Mouse (Mus musculus) embryonic facial prominence, embryonic 14.5 days (tissue): ENCODE measurements around the gene Gtf3c1. TPM values are rescaled to one million over a fixed set of nuclear protein-coding genes. Genes with fewer than 3 reads are reported as not detected.

Experiments
- ATAC-seq: fragments of 200-750 bp; cut with Nextera tagmentation; 2 replicates; pipeline ENCODE4 v1.8.0; 2017; ENCODE audit warnings: low read depth, moderate number of reproducible peaks, moderate TSS enrichment
- DNase-seq: peaks from one replicate; pipeline ENCODE4 v3.0.0-alpha.2; 2015; ENCODE audit warnings: low spot score
- H3K27ac ChIP-seq: fragments of 300-500 bp; sonication (generic); replicated peaks from 2 replicates; pipeline ENCODE4 v1.5.1; 2014; ENCODE audit warnings: low read depth, mild to moderate bottlenecking, low read length, moderate library complexity
- H3K27me3 ChIP-seq: fragments of 300-500 bp; sonication (generic); replicated peaks from 2 replicates; pipeline ENCODE4 v1.6.1; 2014; ENCODE audit warnings: low read length; ENCODE audit not compliant: control insufficient read depth, insufficient read depth
- H3K36me3 ChIP-seq: fragments of 300-500 bp; sonication (generic); 2 replicates; pipeline ENCODE4 v1.6.1; 2014; ENCODE audit warnings: low read length, mixed read lengths; ENCODE audit not compliant: control insufficient read depth, insufficient read depth
- H3K4me1 ChIP-seq: fragments of 300-500 bp; sonication (generic); 2 replicates; pipeline ENCODE4 v1.6.1; 2014; ENCODE audit warnings: antibody characterized with exemption, low read length; ENCODE audit not compliant: control insufficient read depth, insufficient read depth
- H3K4me2 ChIP-seq: fragments of 300-500 bp; sonication (generic); 2 replicates; pipeline ENCODE4 v1.6.1; 2014; ENCODE audit warnings: low read depth, mild to moderate bottlenecking, low read length, moderate library complexity, mixed read lengths
- H3K4me3 ChIP-seq: fragments of 300-500 bp; sonication (generic); 2 replicates; pipeline ENCODE4 v1.5.1; 2014; ENCODE audit warnings: low read depth, mild to moderate bottlenecking, low read length
- H3K9ac ChIP-seq: fragments of 300-500 bp; sonication (generic); 2 replicates; pipeline ENCODE4 v1.6.1; 2014; ENCODE audit warnings: low read depth, mild to moderate bottlenecking, low read length, moderate library complexity, mixed read lengths
- H3K9me3 ChIP-seq: fragments of 300-500 bp; sonication (generic); 2 replicates; pipeline ENCODE4 v1.6.1; 2016; ENCODE audit warnings: low read length; ENCODE audit not compliant: control insufficient read depth
- WGBS: fragments of 180-500 bp; shearing (Covaris S2); extraction: QIAGEN DNeasy Blood & Tissue Kit; methylation state at CpG from one replicate; pipeline ENCODE4 v1.1.7; 2014; 5-methylcytosine and 5-hydroxymethylcytosine counted together
- polyA plus RNA-seq: library from polyadenylated mRNA; unstranded; fragments of >200 nt; fragmentation: Nextera tagmentation; extraction: Ambion mirVana; gene quantifications from 2 replicates; pipeline ENCODE4 v1.2.1, GENCODE M21; 2014

The Gtf3c1 gene
- 26.0 and 29.8 TPM in 2 replicates for polyA plus RNA-seq

- DNase-seq (peak; percentile 99), ATAC-seq (peak; percentile 98)
- peaks cover 23% of the 10 kb centered on the region for H3K4me1 ChIP-seq
- H3K4me2 ChIP-seq: peak within 1 kb of the TSS; percentile 82
- H3K36me3 ChIP-seq: peaks cover 19% of the 10 kb centered on the region
- peak within 1 kb of the TSS; percentile 88 for H3K27ac ChIP-seq
- peak within 1 kb of the TSS; percentile 76 for H3K4me3 ChIP-seq
- H3K9ac ChIP-seq: peak within 1 kb of the TSS; percentile 85
- no peaks in the 10 kb centered on the region for H3K27me3 ChIP-seq
- H3K9me3 ChIP-seq: no peaks in the 10 kb centered on the region
- WGBS: 0% methylated on average over 25 of the region's 45 CpGs
Observed at GRCm38 (mm10) chr7:125707593-125708022, at the start of gene Gtf3c1, which contains the start of gene D430042O09Rik. Gene Gtf3c1, minus strand, starts transcription at chr7:125707780. Gene D430042O09Rik, plus strand, starts transcription at chr7:125707888.

DNA sequence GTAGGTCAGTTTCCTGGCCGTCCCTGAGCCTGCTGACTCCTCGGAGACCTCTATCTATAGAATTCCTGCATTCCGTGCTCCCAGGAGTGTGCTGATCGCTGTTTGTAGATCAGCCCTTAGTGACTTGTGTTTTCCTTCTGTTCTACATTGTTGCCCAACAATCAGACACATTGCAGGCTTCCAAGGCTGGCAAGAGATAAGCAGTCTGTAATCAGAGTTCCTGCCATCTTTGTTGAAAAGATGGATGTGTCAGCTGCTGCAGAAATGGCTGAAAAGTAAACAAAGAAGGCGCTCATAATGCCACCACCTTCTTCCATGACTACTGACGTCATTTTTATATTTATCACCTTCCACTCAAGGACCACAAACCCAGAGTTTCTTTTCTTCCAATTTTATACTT is 49.2 kb upstream of the Gtf3c1 start:
- no peak overlapping the region for H3K4me2 ChIP-seq
- H3K9me3 ChIP-seq: no peaks in the 10 kb centered on the region
- no peaks in the 10 kb centered on the region for H3K4me1 ChIP-seq
- DNase-seq: no peak
- H3K27ac ChIP-seq: no peak overlapping the region
- 75% methylated on average over 6 of the region's 6 CpGs for WGBS
- no peak for ATAC-seq
- H3K27me3 ChIP-seq: no peaks in the 10 kb centered on the region
- H3K36me3 ChIP-seq: 0 out of 2 replicates have a peak, but pooled peaks cover 18% of the 10 kb centered on the region
- H3K9ac ChIP-seq: no peak overlapping the region
- no peak overlapping the region for H3K4me3 ChIP-seq

GRCm38 (mm10) chr7:125753326-125753715 is 45.7 kb upstream of the Gtf3c1 start:
- no peaks in the 10 kb centered on the region for H3K9me3 ChIP-seq
- WGBS: 86% methylated on average over 3 of the region's 3 CpGs
- no peak overlapping the region for H3K27ac ChIP-seq
- no peak overlapping the region for H3K4me2 ChIP-seq
- no peak for DNase-seq
- H3K4me1 ChIP-seq: no peaks in the 10 kb centered on the region
- H3K27me3 ChIP-seq: no peaks in the 10 kb centered on the region
- ATAC-seq: no peak
- H3K36me3 ChIP-seq: 0 out of 2 replicates have a peak, but pooled peaks cover 7% of the 10 kb centered on the region
- H3K4me3 ChIP-seq: no peak overlapping the region
- H3K9ac ChIP-seq: no peak overlapping the region

GRCm38 (mm10) chr7:125752699-125753325 is 45.2 kb upstream of the Gtf3c1 start:
- ATAC-seq (no peak), DNase-seq (no peak)
- H3K9me3 ChIP-seq: no peaks in the 10 kb centered on the region
- no peak overlapping the region for H3K4me2 ChIP-seq
- H3K4me3 ChIP-seq: no peak overlapping the region
- H3K27me3 ChIP-seq: no peaks in the 10 kb centered on the region
- no peaks in the 10 kb centered on the region for H3K4me1 ChIP-seq
- WGBS: 74% methylated on average over 7 of the region's 7 CpGs
- H3K9ac ChIP-seq: no peak overlapping the region
- H3K27ac ChIP-seq: no peak overlapping the region
- H3K36me3 ChIP-seq: 0 out of 2 replicates have a peak, but pooled peaks cover 7% of the 10 kb centered on the region

GRCm38 (mm10) chr7:125748186-125748585 is 40.6 kb upstream of the Gtf3c1 start:
- H3K9me3 ChIP-seq: no peaks in the 10 kb centered on the region
- ATAC-seq (no peak), DNase-seq (peak; percentile 29)
- 54% methylated on average over 3 of the region's 3 CpGs for WGBS
- H3K9ac ChIP-seq: no peak overlapping the region
- no peaks in the 10 kb centered on the region for H3K4me1 ChIP-seq
- no peaks in the 10 kb centered on the region for H3K27me3 ChIP-seq
- H3K27ac ChIP-seq: no peak overlapping the region
- no peak overlapping the region for H3K4me3 ChIP-seq
- no peak overlapping the region for H3K4me2 ChIP-seq
- H3K36me3 ChIP-seq: 0 out of 2 replicates have a peak, but pooled peaks cover 1% of the 10 kb centered on the region

GRCm38 (mm10) chr7:125747316-125747690 is 39.7 kb upstream of the Gtf3c1 start:
- no peak for DNase-seq
- H3K4me3 ChIP-seq: no peak overlapping the region
- WGBS: 64% methylated on average over 7 of the region's 7 CpGs
- no peak overlapping the region for H3K27ac ChIP-seq
- no peaks in the 10 kb centered on the region for H3K27me3 ChIP-seq
- H3K9ac ChIP-seq: no peak overlapping the region
- no peak overlapping the region for H3K4me2 ChIP-seq
- ATAC-seq: no peak
- no peaks in the 10 kb centered on the region for H3K36me3 ChIP-seq
- no peaks in the 10 kb centered on the region for H3K4me1 ChIP-seq
- no peaks in the 10 kb centered on the region for H3K9me3 ChIP-seq

DNA sequence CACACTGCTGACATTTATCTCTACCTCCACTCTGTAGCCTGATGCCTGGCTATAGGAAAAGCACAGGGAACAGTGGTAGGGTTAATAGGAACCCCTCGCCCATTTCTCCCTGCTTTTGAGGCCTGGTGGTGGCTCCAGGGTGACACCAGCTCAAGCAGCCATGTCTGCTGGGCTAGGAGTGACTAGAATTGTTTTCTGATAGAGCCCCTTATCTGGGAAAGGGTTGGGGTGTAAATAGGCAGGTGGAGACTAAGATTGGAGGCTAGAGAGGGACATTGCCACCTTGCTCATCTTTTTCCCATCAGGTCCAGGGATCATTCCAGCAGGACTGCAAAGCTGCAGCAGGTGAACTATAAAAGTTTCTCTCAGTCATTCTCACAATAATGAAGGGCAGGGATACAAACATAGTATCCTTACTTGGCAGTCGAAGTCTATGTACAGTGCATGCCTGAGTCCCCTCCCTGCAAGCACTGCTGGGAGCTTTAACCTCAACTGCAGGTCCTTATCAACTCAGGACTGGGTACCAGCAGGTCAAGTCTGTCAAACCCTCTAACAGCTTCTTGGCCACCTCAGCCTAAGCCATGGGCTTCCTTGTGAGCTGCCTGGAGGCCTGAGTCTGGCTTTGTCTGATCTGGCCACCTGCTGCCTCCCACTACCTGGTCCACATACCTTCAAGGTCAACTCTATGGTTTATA is 39.2 kb upstream of the Gtf3c1 start:
- no peak for DNase-seq
- Histone ChIP-seq H3K4me2 (no peak overlapping the region), H3K27me3 (no peaks in the 10 kb centered on the region), H3K4me3 (no peak overlapping the region), H3K27ac (no peak overlapping the region), H3K36me3 (no peaks in the 10 kb centered on the region), H3K9me3 (no peaks in the 10 kb centered on the region), H3K4me1 (no peaks in the 10 kb centered on the region), H3K9ac (no peak overlapping the region)
- WGBS: 89% methylated on average over 2 of the region's 2 CpGs
- ATAC-seq: no peak

- Histone ChIP-seq H3K27ac (no peak overlapping the region), H3K36me3 (no peaks in the 10 kb centered on the region), H3K4me2 (no peak overlapping the region), H3K4me3 (no peak overlapping the region), H3K9ac (no peak overlapping the region), H3K9me3 (no peaks in the 10 kb centered on the region), H3K4me1 (no peaks in the 10 kb centered on the region), H3K27me3 (no peaks in the 10 kb centered on the region)
- WGBS: 89% methylated on average over 1 of the region's 1 CpGs
- DNase-seq (no peak), ATAC-seq (no peak)
Observed at GRCm38 (mm10) chr7:125744774-125745173, 37.2 kb upstream of the Gtf3c1 start.
